Mouse (Mus musculus): ENCODE measurements at regions not wholly inside any gene's neighbourhood (a gene's known extent, or its start where the extent isn't known, plus 50 kb on each side); places are given as distances from the start of the nearest gene placed in this dataset.

DNA sequence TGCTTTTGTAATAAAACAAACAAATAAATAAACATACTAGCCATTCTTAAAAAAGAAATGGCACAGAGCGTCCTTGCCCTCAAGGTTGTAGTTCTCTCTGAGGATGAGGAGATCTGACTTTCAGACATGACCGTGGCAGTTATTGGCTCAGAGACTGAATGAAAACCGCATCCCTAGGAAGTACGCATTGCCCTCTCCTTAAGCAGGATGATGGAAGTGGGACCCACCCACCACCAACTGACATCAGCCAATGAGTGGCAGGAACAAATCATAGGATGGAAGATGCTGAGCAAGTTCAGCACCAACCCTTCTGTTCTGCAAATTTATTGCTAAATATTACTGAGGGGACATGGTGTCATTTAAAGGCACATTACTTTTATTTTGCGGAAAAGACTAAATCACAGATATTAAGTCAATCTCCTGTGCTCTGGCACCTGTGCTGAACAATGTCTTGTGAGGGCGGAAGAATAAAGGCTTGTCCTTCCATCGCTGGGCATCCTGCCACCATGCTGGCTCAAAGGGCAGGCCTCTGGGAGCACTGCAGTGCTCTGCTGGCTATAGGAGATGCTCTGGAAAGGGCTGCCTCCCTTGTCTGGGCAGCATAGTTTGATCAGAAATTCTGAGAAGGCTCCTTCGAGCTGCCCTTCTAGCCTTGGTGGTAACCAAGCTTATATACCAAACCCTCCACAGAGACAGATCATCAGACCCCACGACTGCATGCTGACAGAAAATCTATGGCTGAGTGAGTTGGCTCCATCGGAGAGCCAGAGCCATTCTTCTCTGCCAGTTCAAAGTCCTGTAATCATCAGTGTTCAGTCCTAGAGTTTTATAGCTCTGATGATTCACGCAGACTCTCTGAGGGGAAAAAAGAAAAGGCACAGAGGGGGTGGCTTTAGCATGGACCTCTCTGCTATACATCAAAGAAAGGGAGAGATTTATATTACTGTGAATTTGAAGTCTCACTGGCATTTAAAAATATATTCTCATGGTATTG lies 86.3 kb upstream of the Osmr start:
- no peaks in the 10 kb centered on the region for H3K4me1 ChIP-seq (ENCODE audit: control insufficient read depth in 1 of 2, insufficient read depth in 2 of 2, low read length in 2 of 2)
- DNase-seq (ENCODE audit: low read depth, low spot score) = no peak
- H3K4me3 ChIP-seq (ENCODE audit: control insufficient read depth in 1 of 2, insufficient read depth in 1 of 2, low read depth in 2 of 2, low read length in 2 of 2) = no peak overlapping the region
- no peaks in the 10 kb centered on the region for H3K79me2 ChIP-seq (ENCODE audit: control insufficient read depth, insufficient read depth, low read length, poor library complexity)
- no peaks in the 10 kb centered on the region for H3K27me3 ChIP-seq (ENCODE audit: control insufficient read depth in 1 of 2, insufficient read depth in 2 of 2, low read length in 2 of 2)
- H3K27ac ChIP-seq (ENCODE audit: control insufficient read depth, low read depth, low read length) = no peak overlapping the region
- H3K9me3 ChIP-seq (replicated peaks; ENCODE audit: insufficient read depth, low read length) = no peaks in the 10 kb centered on the region
- TF ChIP-seq POLR2AphosphoS5 (IDR thresholded peaks at IDR 0.05; ENCODE audit: borderline replicate concordance, low read depth, low read length) (no peak), NRF1 (IDR thresholded peaks at IDR 0.05; ENCODE audit: insufficient read depth, low read depth, low read length, poor library complexity, severe bottlenecking) (no peak), POLR2A (IDR thresholded peaks at IDR 0.05; ENCODE audit: control insufficient read depth in 1 of 2, insufficient read depth in 1 of 2, low read depth in 1 of 2, low read length in 2 of 2, poor library complexity in 1 of 2) (no peak)
- H3K9ac ChIP-seq (ENCODE audit: control insufficient read depth, low read depth, low read length, poor library complexity, severe bottlenecking) = no peak overlapping the region
- no peaks in the 10 kb centered on the region for H3K36me3 ChIP-seq (ENCODE audit: control insufficient read depth in 1 of 2, insufficient read depth in 2 of 2, low read length in 2 of 2)

DNA sequence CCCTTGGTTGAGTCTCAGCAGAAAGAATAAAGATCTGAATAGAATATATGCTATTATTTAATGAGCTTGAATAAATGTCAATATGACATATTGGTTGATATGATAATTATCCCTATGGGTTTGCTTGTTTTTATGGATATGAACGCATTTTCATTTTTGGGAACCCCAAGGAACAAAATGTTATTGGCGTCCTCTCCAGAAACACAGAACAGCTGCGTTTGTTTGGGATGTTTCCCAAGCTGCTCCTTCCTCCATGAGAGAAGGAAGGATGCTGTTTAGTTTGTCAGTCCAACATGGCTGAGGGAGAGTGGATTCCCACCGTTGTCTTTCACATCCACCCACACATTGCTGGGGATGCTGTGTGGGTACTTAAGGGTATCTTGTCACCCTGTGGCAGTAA lies 89.9 kb upstream of the Osmr start:
- H3K36me3 ChIP-seq (ENCODE audit: control insufficient read depth in 1 of 2, insufficient read depth in 2 of 2, low read length in 2 of 2) = no peaks in the 10 kb centered on the region
- no peaks in the 10 kb centered on the region for H3K9me3 ChIP-seq (replicated peaks; ENCODE audit: insufficient read depth, low read length)
- H3K4me1 ChIP-seq (ENCODE audit: control insufficient read depth in 1 of 2, insufficient read depth in 2 of 2, low read length in 2 of 2) = no peaks in the 10 kb centered on the region
- DNase-seq (ENCODE audit: low read depth, low spot score) = no peak
- no peak overlapping the region for H3K4me3 ChIP-seq (ENCODE audit: control insufficient read depth in 1 of 2, insufficient read depth in 1 of 2, low read depth in 2 of 2, low read length in 2 of 2)
- H3K9ac ChIP-seq (ENCODE audit: control insufficient read depth, low read depth, low read length, poor library complexity, severe bottlenecking) = no peak overlapping the region
- TF ChIP-seq GABPA (IDR thresholded peaks at IDR 0.05; ENCODE audit: low read depth, low read length) = no peak
- no peak for TF ChIP-seq HCFC1 (IDR thresholded peaks at IDR 0.05; ENCODE audit: low read depth, low read length)
- TF ChIP-seq CHD1 (IDR thresholded peaks at IDR 0.05; ENCODE audit: low read depth, low read length) = no peak
- TF ChIP-seq MXI1 (IDR thresholded peaks at IDR 0.05; ENCODE audit: low read depth, low read length) = no peak
- no peak for TF ChIP-seq ZC3H11A (IDR thresholded peaks at IDR 0.05; ENCODE audit: low read depth, low read length)
- no peak for TF ChIP-seq KAT2A (conservative IDR thresholded peaks at IDR 0.05; ENCODE audit: low read depth, low read length)
- H3K27ac ChIP-seq (ENCODE audit: control insufficient read depth, low read depth, low read length) = no peak overlapping the region
- H3K27me3 ChIP-seq (ENCODE audit: control insufficient read depth in 1 of 2, insufficient read depth in 2 of 2, low read length in 2 of 2) = no peaks in the 10 kb centered on the region
- no peaks in the 10 kb centered on the region for H3K79me2 ChIP-seq (ENCODE audit: control insufficient read depth, insufficient read depth, low read length, poor library complexity)

DNA sequence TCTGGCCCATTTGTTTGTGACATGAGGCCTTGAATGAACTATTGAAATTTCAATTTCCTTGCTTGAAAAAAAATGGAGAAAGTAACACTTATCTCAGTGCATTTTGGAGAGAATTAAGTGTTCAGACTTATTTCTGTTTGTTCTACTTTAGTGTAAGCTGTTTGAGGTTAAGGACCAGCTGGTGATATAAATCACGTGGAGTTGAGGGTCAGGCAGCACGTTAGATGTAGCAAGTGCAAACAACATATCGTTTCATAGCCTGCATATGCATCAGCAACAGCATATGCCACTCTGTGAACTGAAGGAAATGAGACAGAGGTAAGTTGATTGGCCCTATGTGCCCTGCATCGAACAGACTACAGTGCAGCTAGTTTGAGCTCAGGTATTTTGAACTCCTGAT lies 90.7 kb upstream of the Osmr start:
- Histone ChIP-seq H3K36me3 (ENCODE audit: control insufficient read depth in 1 of 2, insufficient read depth in 2 of 2, low read length in 2 of 2) (no peaks in the 10 kb centered on the region), H3K27me3 (ENCODE audit: control insufficient read depth in 1 of 2, insufficient read depth in 2 of 2, low read length in 2 of 2) (no peaks in the 10 kb centered on the region), H3K4me3 (ENCODE audit: control insufficient read depth in 1 of 2, insufficient read depth in 1 of 2, low read depth in 2 of 2, low read length in 2 of 2) (no peak overlapping the region), H3K9me3 (replicated peaks; ENCODE audit: insufficient read depth, low read length) (no peaks in the 10 kb centered on the region), H3K27ac (ENCODE audit: control insufficient read depth, low read depth, low read length) (no peak overlapping the region), H3K9ac (ENCODE audit: control insufficient read depth, low read depth, low read length, poor library complexity, severe bottlenecking) (no peak overlapping the region), H3K79me2 (ENCODE audit: control insufficient read depth, insufficient read depth, low read length, poor library complexity) (no peaks in the 10 kb centered on the region), H3K4me1 (ENCODE audit: control insufficient read depth in 1 of 2, insufficient read depth in 2 of 2, low read length in 2 of 2) (no peaks in the 10 kb centered on the region)
- no peak for DNase-seq (ENCODE audit: low read depth, low spot score)
- TF ChIP-seq BHLHE40 (IDR thresholded peaks at IDR 0.05; ENCODE audit: borderline replicate concordance, low read depth, low read length) (no peak), USF1 (IDR thresholded peaks at IDR 0.05; ENCODE audit: low read depth, low read length) (no peak), RCOR1 (IDR thresholded peaks at IDR 0.05; ENCODE audit: low read depth, low read length) (no peak), CHD2 (IDR thresholded peaks at IDR 0.05; ENCODE audit: low read length) (no peak), ZMIZ1 (IDR thresholded peaks at IDR 0.05; ENCODE audit: low read depth, low read length) (no peak), KAT2A (conservative IDR thresholded peaks at IDR 0.05; ENCODE audit: low read depth, low read length) (no peak), MAFK (IDR thresholded peaks at IDR 0.05; ENCODE audit: borderline replicate concordance, low read depth, low read length) (no peak), UBTF (IDR thresholded peaks at IDR 0.05; ENCODE audit: borderline replicate concordance, insufficient read depth, low read depth, low read length) (no peak), TAL1 (IDR thresholded peaks at IDR 0.05; ENCODE audit: low read length) (no peak), MAZ (IDR thresholded peaks at IDR 0.05; ENCODE audit: low read depth, low read length) (no peak), ZC3H11A (IDR thresholded peaks at IDR 0.05; ENCODE audit: low read depth, low read length) (no peak)

Data from MEL (cell line).